Mouse (Mus musculus) brain, adult 10 weeks (tissue): ENCODE results near the gene Sytl4. TPM values are rescaled to one million over a fixed set of nuclear protein-coding genes. Genes with fewer than 3 reads are reported as not detected.

ENCODE experiments used
- polyA plus RNA-seq: library from polyadenylated mRNA; stranded (reverse); fragments of 350-450 nt; fragmentation: Illumina TruSeq; extraction: RNeasy Lipid Tissue Mini Kit (QIAGEN cat#74804); gene quantifications from one replicate; pipeline ENCODE4 v1.2.3, GENCODE M21; 2015; ENCODE audit warnings: low read depth, low replicate concordance

The Sytl4 gene
- 0.86 TPM for polyA plus RNA-seq

DNA sequence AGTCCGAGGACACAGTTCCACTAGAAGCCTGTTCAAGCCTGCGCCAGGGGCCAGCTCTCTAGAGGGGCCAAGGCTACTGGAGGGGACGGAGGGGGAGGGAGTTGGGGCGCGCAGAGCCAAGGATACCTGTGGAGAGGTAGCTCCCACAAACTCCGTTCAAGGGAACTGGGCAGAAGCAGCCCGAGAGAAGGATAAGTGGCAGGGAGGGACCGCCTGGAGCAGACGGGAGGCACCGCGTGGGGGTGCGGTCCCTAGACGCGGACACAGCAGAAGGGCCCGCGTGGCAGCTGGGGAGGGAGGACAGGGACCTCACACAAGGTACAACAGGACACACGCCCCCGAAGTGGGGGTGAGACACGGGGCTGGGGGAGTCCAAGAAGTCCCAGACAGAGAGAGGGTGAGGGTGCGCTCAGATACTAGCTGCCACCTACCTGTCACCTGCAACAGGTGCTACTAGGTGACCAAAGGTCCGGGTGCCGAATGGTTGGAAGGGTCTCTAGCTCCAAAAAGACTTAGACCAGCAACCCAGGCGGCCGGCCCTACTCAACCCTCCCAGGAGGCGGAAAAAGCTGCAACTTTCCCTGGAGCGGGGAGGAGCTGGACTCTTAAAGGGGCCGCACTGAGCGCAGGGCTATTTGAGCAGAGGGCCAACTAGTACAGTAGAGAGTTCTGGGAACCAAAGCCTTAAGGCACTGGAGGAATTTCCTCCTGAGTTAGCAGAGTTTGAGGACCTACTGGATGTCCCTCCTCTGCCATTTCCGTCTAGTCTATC lies at the start of gene Sytl4:
Gene Sytl4 (minus strand): TSS at position 582 of the 772 bp plus-strand sequence.

DNA sequence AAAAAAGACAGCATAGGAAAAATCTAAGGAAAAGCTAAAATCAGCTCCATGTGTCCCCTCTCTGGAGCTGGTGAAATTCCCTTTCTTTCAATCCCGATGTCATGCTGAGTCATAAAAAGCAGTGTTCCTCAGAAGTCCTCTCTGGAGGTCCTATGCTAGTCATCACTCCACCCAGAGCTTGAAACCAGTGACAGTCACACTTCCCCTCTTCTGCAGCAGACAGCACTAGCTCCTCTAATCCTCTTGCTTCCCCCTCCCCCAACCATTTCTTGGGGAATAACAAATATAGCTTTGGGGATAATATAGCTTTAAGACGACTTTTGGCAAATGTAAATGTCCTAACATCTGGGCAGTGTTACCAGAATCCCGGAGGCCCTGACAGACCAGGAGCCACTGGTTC lies 73.4 kb downstream of the Sytl4 start, which contains the start of gene Srpx2:
Gene Srpx2 (plus strand): TSS at position 166 of the 400 bp plus-strand sequence.

DNA sequence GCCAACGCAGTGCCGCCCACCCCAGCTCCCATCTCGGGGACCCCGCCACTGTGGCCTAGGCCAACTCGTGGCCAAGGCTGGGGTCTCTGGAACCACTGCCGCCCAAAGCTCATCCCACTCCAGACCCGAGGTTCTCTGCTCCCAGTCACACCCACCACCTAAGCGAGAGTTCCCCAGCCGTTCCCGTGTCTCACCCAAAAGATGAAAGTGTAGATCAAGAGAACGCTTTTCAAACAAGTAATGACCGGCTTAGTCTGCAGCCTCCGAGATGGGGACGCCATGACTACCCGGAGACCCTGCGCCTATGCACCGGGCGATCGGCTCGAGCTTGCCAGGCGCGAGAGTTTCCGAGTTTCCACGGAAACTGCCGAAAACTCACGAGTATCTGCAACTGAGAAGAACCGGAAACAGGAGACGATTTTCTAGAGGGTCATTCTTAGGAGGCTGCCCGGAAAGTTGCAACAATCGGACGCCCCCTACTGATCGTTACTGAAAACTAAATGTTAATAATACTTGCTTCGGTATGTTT lies 83.5 kb downstream of the Sytl4 start, which contains the start of gene Tspan6:
Gene Tspan6 (minus strand): TSS at position 416 of the 529 bp plus-strand sequence.

Other genes with a start within 250 kb of the Sytl4 start
- 1.4 TPM for gene Tnmd, start 130.8 kb downstream of the Sytl4 start, polyA plus RNA-seq
- 26.0 TPM for gene Tspan6, start 83.4 kb downstream of the Sytl4 start, polyA plus RNA-seq
- 2.4 TPM for gene Srpx2, start 73.4 kb downstream of the Sytl4 start, polyA plus RNA-seq
- gene Cstf2, start 77.4 kb upstream of the Sytl4 start, polyA plus RNA-seq, result 87.4 TPM
- gene Xkrx, start 180.3 kb upstream of the Sytl4 start, polyA plus RNA-seq, result 1.2 TPM
- gene Arl13a, start 205.7 kb upstream of the Sytl4 start, polyA plus RNA-seq, result not detected
- not detected for gene Nox1, start 240.1 kb upstream of the Sytl4 start, polyA plus RNA-seq